Mouse (Mus musculus) cortical plate, adult 2 months (tissue): ENCODE measurements around the gene Ptpn14.

Source experiments
- CTCF ChIP-seq: fragments of 200-500 bp; IDR thresholded peaks from 2 replicates; pipeline ENCODE4 v1.5.1; 2011; ENCODE audit warnings: mild to moderate bottlenecking, control low read depth, low read length; ENCODE audit not compliant: insufficient read depth; ENCODE audit errors: extremely low read depth
- POLR2A ChIP-seq: fragments of 200-500 bp; IDR thresholded peaks from 2 replicates; pipeline ENCODE4 v1.6.1; 2011; ENCODE audit warnings: mild to moderate bottlenecking, low read length, control low read depth; ENCODE audit not compliant: insufficient read depth; ENCODE audit errors: extremely low read depth

GRCm38 (mm10) chr1:189718600-189718999 lies 9.5 kb upstream of the Ptpn14 start:
- no peak for TF ChIP-seq CTCF
- TF ChIP-seq POLR2A, result no peak
